In the genomic region with DNA sequence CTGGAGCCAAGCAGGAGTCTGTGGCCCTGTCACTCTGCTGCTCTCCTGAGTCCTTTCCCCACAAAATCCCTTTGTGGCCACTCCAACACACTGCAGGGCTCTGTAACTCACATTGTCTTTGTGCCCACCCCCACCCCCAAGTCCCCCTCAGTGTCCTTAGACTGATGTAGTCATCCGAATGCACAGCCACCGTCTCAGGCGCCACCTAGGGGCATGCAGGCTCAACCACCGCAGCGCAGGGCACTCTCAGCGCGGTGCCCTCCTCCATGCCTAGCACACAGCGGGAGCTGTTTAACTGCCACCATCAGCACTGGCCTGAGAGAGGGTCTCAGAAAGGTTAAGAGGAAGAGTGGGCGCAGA, we compare ENCODE assay signal across 9 mouse cellular contexts. TPM values are rescaled to one million over a fixed set of nuclear protein-coding genes. Genes with fewer than 3 reads are reported as not detected.
DNase-seq lines count a peak whose midpoint lies in the region; ATAC-seq and TF ChIP-seq lines count a peak whose summit lies in the region.
"Had no signal": no experiment of that assay in that cellular context is flagged by ENCODE, and none has a peak within 500 bp of the region (broad histone marks: within the 10 kb centered on the region; RNA-seq: fewer than 3 reads in every experiment).

No protein-coding gene starts in this region.

- H3K4me3 ChIP-seq in bone marrow macrophage, adult 2 months (ENCODE audit: insufficient read depth, low read length): no peak overlapping the region
- no peak overlapping the region for H3K4me3 ChIP-seq in embryonic facial prominence, embryonic 11.5 days (ENCODE audit: low read depth, low read length)
- H3K4me3 ChIP-seq in limb, embryonic 10.5 days: no peak overlapping the region
- no peak overlapping the region for H3K4me3 ChIP-seq in neural tube, embryonic 12.5 days
- H3K4me3 ChIP-seq: limb, embryonic 12.5 days had no signal

- H3K36me3 ChIP-seq in embryonic facial prominence, embryonic 11.5 days (replicated peaks; ENCODE audit: control insufficient read depth, insufficient read depth, low read depth, low read length): peaks cover 3% of the 10 kb centered on the region
- H3K36me3 ChIP-seq in limb, embryonic 10.5 days: peaks cover 96% of the 10 kb centered on the region
- H3K36me3 ChIP-seq in neural tube, embryonic 12.5 days: peaks cover 53% of the 10 kb centered on the region

- TF ChIP-seq CTCF in bone marrow macrophage, adult 2 months (IDR thresholded peaks at IDR 0.05; ENCODE audit: low read depth, low read length): peak; percentile 60

- H3K27me3 ChIP-seq in embryonic facial prominence, embryonic 11.5 days (ENCODE audit: control insufficient read depth, insufficient read depth, low read length): no peaks in the 10 kb centered on the region
- H3K27me3 ChIP-seq in limb, embryonic 10.5 days (ENCODE audit: low read depth, poor library complexity, severe bottlenecking): no peaks in the 10 kb centered on the region
- no peaks in the 10 kb centered on the region for H3K27me3 ChIP-seq in neural tube, embryonic 12.5 days (replicated peaks)
- H3K27me3 ChIP-seq: limb, embryonic 12.5 days had no signal

- peak; percentile 20 for DNase-seq in kidney, adult 9 months
- DNase-seq in kidney, adult 11 months: no peak
- peak; percentile 40 for DNase-seq in embryonic facial prominence, embryonic 11.5 days (ENCODE audit: low spot score)
- DNase-seq in limb, embryonic 10.5 days (ENCODE audit: low spot score): peak; percentile 36
- no peak for DNase-seq in ovary, postnatal 14 days (ENCODE audit: low spot score)

- no peak overlapping the region for H3K27ac ChIP-seq in bone marrow macrophage, adult 2 months (ENCODE audit: insufficient read depth, low read depth, low read length)
- no peak overlapping the region for H3K27ac ChIP-seq in embryonic facial prominence, embryonic 11.5 days (replicated peaks; ENCODE audit: low read depth, low read length)
- no peak overlapping the region for H3K27ac ChIP-seq in limb, embryonic 10.5 days
- H3K27ac ChIP-seq in neural tube, embryonic 12.5 days: no peak overlapping the region
- H3K27ac ChIP-seq: limb, embryonic 12.5 days had no signal

- no peak for TF ChIP-seq POLR2A in bone marrow macrophage, adult 2 months (IDR thresholded peaks at IDR 0.05; ENCODE audit: borderline replicate concordance, low read depth, low read length)

- no peak overlapping the region for H3K9ac ChIP-seq in embryonic facial prominence, embryonic 11.5 days (replicated peaks; ENCODE audit: low read length)
- no peak overlapping the region for H3K9ac ChIP-seq in neural tube, embryonic 12.5 days
- H3K9ac ChIP-seq: limb, embryonic 12.5 days had no signal

- no peak overlapping the region for H3K4me2 ChIP-seq in embryonic facial prominence, embryonic 11.5 days (ENCODE audit: low read depth, low read length)
- no peak overlapping the region for H3K4me2 ChIP-seq in neural tube, embryonic 12.5 days (replicated peaks)
- H3K4me2 ChIP-seq: limb, embryonic 12.5 days had no signal

- WGBS in embryonic facial prominence, embryonic 11.5 days: 39% methylated on average over 9 of the region's 9 CpGs
- WGBS in limb, embryonic 10.5 days: 51% methylated on average over 9 of the region's 9 CpGs
- 37% methylated on average over 9 of the region's 9 CpGs for WGBS in neural tube, embryonic 12.5 days

- no peak; the same call in 1 of the 2 replicates for ATAC-seq in embryonic facial prominence, embryonic 11.5 days (replicated peaks; ENCODE audit: insufficient number of reproducible peaks, low FRiP score, low TSS enrichment, low read depth)
- peak; percentile 76 for ATAC-seq in neural tube, embryonic 12.5 days (ENCODE audit: low FRiP score, low read depth)
- no peak for ATAC-seq in erythroblast, adult 5-6 weeks (replicated peaks; ENCODE audit: low FRiP score, poor library complexity, severe bottlenecking)

- H3K9me3 ChIP-seq in embryonic facial prominence, embryonic 11.5 days (replicated peaks; ENCODE audit: control insufficient read depth, low read length): no peaks in the 10 kb centered on the region
- H3K9me3 ChIP-seq in limb, embryonic 10.5 days (replicated peaks): no peaks in the 10 kb centered on the region
- no peaks in the 10 kb centered on the region for H3K9me3 ChIP-seq in neural tube, embryonic 12.5 days
- H3K9me3 ChIP-seq: limb, embryonic 12.5 days had no signal

- peaks cover 20% of the 10 kb centered on the region for H3K4me1 ChIP-seq in bone marrow macrophage, adult 2 months (ENCODE audit: control insufficient read depth, insufficient read depth, low read length)
- H3K4me1 ChIP-seq in embryonic facial prominence, embryonic 11.5 days (ENCODE audit: control insufficient read depth, insufficient read depth, low read length): no peaks in the 10 kb centered on the region
- no peaks in the 10 kb centered on the region for H3K4me1 ChIP-seq in limb, embryonic 10.5 days
- no peaks in the 10 kb centered on the region for H3K4me1 ChIP-seq in neural tube, embryonic 12.5 days

RNA-seq across cellular contexts. Expression of a gene that starts 55.5 kb away (rescaled TPM):
- 26.1 and 35.0 TPM in 2 replicates for polyA plus RNA-seq in bone marrow macrophage, adult 2 months (2012; ENCODE audit: insufficient read depth, insufficient read length, missing spikeins)
- polyA plus RNA-seq in embryonic facial prominence, embryonic 11.5 days (2014; fragmentation: Nextera tagmentation; extraction: Ambion mirVana): 21.7 and 22.3 TPM in 2 replicates
- polyA plus RNA-seq in limb, embryonic 10.5 days (2016; fragmentation: Nextera tagmentation; extraction: Ambion mirVana): 31.2 and 31.9 TPM in 2 replicates
- 37.2 and 42.4 TPM in 2 replicates for polyA plus RNA-seq in neural tube, embryonic 12.5 days (2016; fragmentation: Nextera tagmentation; extraction: Ambion mirVana)
- 133 and 187 TPM in 2 replicates for total RNA-seq in erythroblast, adult 5-6 weeks (2015; ENCODE audit: low replicate concordance)
- total RNA-seq in erythroblast, adult 5-6 weeks (2017; ENCODE audit: low replicate concordance): 246 and 264 TPM in 2 replicates

Comparison
In these comparisons a context has a peak if more than half of its experiments do, and no peak if none do; other contexts are left out.
1. DNase-seq: peak in kidney, adult 9 months (single experiment), embryonic facial prominence, embryonic 11.5 days (single experiment) and limb, embryonic 10.5 days (single experiment); none in kidney, adult 11 months (single experiment) and ovary, postnatal 14 days (single experiment).